21 mouse cellular contexts compared by ENCODE assay signal in genomic region chr3:69357897-69358619, GRCm38 (mm10). TPM values are rescaled to one million over a fixed set of nuclear protein-coding genes. Genes with fewer than 3 reads are reported as not detected.
A peak's percentile ranks its signal among the peaks of the same experiment; 100 is the strongest.
DNase-seq lines count a peak whose midpoint lies in the region; ATAC-seq and TF ChIP-seq lines count a peak whose summit lies in the region.
"Had no signal": no experiment of that assay in that cellular context is flagged by ENCODE, and none has a peak within 500 bp of the region (broad histone marks: within the 10 kb centered on the region; RNA-seq: fewer than 3 reads in every experiment).

No protein-coding gene starts in this region.

- WGBS in kidney, adult 2 months: 65% methylated on average over 12 of the region's 12 CpGs
- WGBS in limb, embryonic 10.5 days: 82% methylated on average over 12 of the region's 12 CpGs

- no peaks in the 10 kb centered on the region for H3K9me3 ChIP-seq in limb, embryonic 10.5 days (replicated peaks)
- H3K9me3 ChIP-seq: embryonic facial prominence, embryonic 15.5 days; hindbrain, embryonic 12.5 days; kidney, embryonic 15.5 days; liver, embryonic 12.5 days; neural tube, embryonic 15.5 days; stomach, embryonic 15.5 days had no signal

- TF ChIP-seq POLR2A in kidney, adult 2 months (IDR thresholded peaks at IDR 0.05; ENCODE audit: low read depth, low read length): no peak

- DNase-seq in cerebellum, adult 9-10 months: peak; percentile 73
- DNase-seq in kidney, adult 2 months: peak; percentile 25
- no peak for DNase-seq in kidney, adult 9 months
- no peak for DNase-seq in limb, embryonic 10.5 days (ENCODE audit: low spot score)
- DNase-seq in layer of hippocampus, postnatal 10 days (ENCODE audit: low spot score in 2 of 2): no peak
- DNase-seq in adrenal gland, adult 8-10 months: no peak
- DNase-seq: adrenal gland, postnatal 36 days; gastrocnemius, postnatal 10 days; lung, adult 2 months; lung, postnatal 14 days; right cerebral cortex, adult 18-20 months; right cerebral cortex, postnatal 4 days; thymus, postnatal 36 days had no signal

- H3K4me3 ChIP-seq in kidney, adult 2 months (ENCODE audit: insufficient read depth, low read depth, low read length): no peak overlapping the region
- H3K4me3 ChIP-seq in limb, embryonic 10.5 days: no peak overlapping the region
- H3K4me3 ChIP-seq: embryonic facial prominence, embryonic 15.5 days; hindbrain, embryonic 12.5 days; kidney, embryonic 15.5 days; liver, embryonic 12.5 days; neural tube, embryonic 15.5 days; stomach, embryonic 15.5 days had no signal

- no peaks in the 10 kb centered on the region for H3K27me3 ChIP-seq in kidney, adult 2 months (replicated peaks; ENCODE audit: control insufficient read depth, insufficient read depth, low read length)
- H3K27me3 ChIP-seq in limb, embryonic 10.5 days (ENCODE audit: low read depth, poor library complexity, severe bottlenecking): no peaks in the 10 kb centered on the region
- H3K27me3 ChIP-seq: embryonic facial prominence, embryonic 15.5 days; hindbrain, embryonic 12.5 days; kidney, embryonic 15.5 days; liver, embryonic 12.5 days; neural tube, embryonic 15.5 days; stomach, embryonic 15.5 days had no signal

- no peaks in the 10 kb centered on the region for H3K36me3 ChIP-seq in kidney, adult 2 months (ENCODE audit: control insufficient read depth, insufficient read depth, low read length)
- no peaks in the 10 kb centered on the region for H3K36me3 ChIP-seq in limb, embryonic 10.5 days
- H3K36me3 ChIP-seq: embryonic facial prominence, embryonic 15.5 days; hindbrain, embryonic 12.5 days; kidney, embryonic 15.5 days; liver, embryonic 12.5 days; neural tube, embryonic 15.5 days; stomach, embryonic 15.5 days had no signal

- peaks cover 3% of the 10 kb centered on the region; the same call in 1 of the 2 replicates for H3K4me1 ChIP-seq in kidney, adult 2 months (ENCODE audit: control insufficient read depth, insufficient read depth, low read length)
- H3K4me1 ChIP-seq in limb, embryonic 10.5 days: peaks cover 24% of the 10 kb centered on the region
- H3K4me1 ChIP-seq: embryonic facial prominence, embryonic 15.5 days; stomach, embryonic 15.5 days had no signal

- TF ChIP-seq CTCF in kidney, adult 2 months (conservative IDR thresholded peaks at IDR 0.05; ENCODE audit: insufficient read depth, insufficient read length, low read depth, low read length): no peak

- H3K27ac ChIP-seq in kidney, adult 2 months (ENCODE audit: insufficient read depth, low read depth, low read length): no peak overlapping the region
- H3K27ac ChIP-seq in limb, embryonic 10.5 days: peak overlapping the region; percentile 30; the same call in 1 of the 2 replicates
- H3K27ac ChIP-seq: embryonic facial prominence, embryonic 15.5 days; hindbrain, embryonic 12.5 days; kidney, embryonic 15.5 days; liver, embryonic 12.5 days; neural tube, embryonic 15.5 days; stomach, embryonic 15.5 days had no signal

- ATAC-seq in cerebellum, adult (ENCODE audit: insufficient number of reproducible peaks, low FRiP score, low TSS enrichment): no peak
- ATAC-seq: forebrain, embryonic 14.5 days; liver, embryonic 12.5 days had no signal

RNA-seq across cellular contexts. Expression of gene Ppm1l, which starts 41.4 kb away (rescaled TPM):
- 4.0 TPM in 2 replicates for polyA plus RNA-seq in kidney, adult 2 months (2012; rRNA removed)
- polyA plus RNA-seq in limb, embryonic 10.5 days (2016; fragmentation: Nextera tagmentation; extraction: Ambion mirVana): 6.7 and 9.5 TPM in 2 replicates
- total RNA-seq in layer of hippocampus, postnatal 10 days (2021): 10 to 100 TPM; 56.7 to 57.7 TPM
- 10 to 100 TPM; 15.4 to 22.2 (median 19.6) TPM for total RNA-seq in adrenal gland, adult 8-10 months (2022)

Comparison
In these comparisons a context has a peak if more than half of its experiments do, and no peak if none do; other contexts are left out.
1. DNase-seq: peak in cerebellum, adult 9-10 months (single experiment) and kidney, adult 2 months (single experiment); none in kidney, adult 9 months (single experiment), limb, embryonic 10.5 days (single experiment), layer of hippocampus, postnatal 10 days (0 of 2) and adrenal gland, adult 8-10 months (single experiment).